Mouse (Mus musculus) lung, postnatal 0 days (tissue): ENCODE results near the gene 4930505A04Rik. TPM values are rescaled to one million over a fixed set of nuclear protein-coding genes. Genes with fewer than 3 reads are reported as not detected.
A peak's percentile ranks its signal among the peaks of the same experiment; 100 is the strongest.
"Not testable (repeated sequence)": the region's sequence is repeated elsewhere in the genome, so short reads cannot be mapped to it uniquely, and the experiment has no call there.

Experiments
- ATAC-seq: fragments of 200-750 bp; cut with Nextera tagmentation; 2 replicates; pipeline ENCODE4 v1.8.0; 2017; ENCODE audit warnings: moderate library complexity
- DNase-seq: peaks from one replicate; pipeline ENCODE4 v3.0.0-alpha.2; 2016; ENCODE audit warnings: low spot score
- H3K27ac ChIP-seq: fragments of 300-500 bp; sonication (generic); 2 replicates; pipeline ENCODE4 v1.5.1; 2014; ENCODE audit warnings: antibody characterized with exemption, mild to moderate bottlenecking, low read length, mixed read lengths
- H3K27me3 ChIP-seq: fragments of 300-500 bp; sonication (generic); replicated peaks from 2 replicates; pipeline ENCODE4 v1.6.1; 2014; ENCODE audit warnings: low read length, mixed read lengths; ENCODE audit not compliant: insufficient read depth
- H3K36me3 ChIP-seq: fragments of 300-500 bp; sonication (generic); 2 replicates; pipeline ENCODE4 v1.6.1; 2014; ENCODE audit warnings: low read length, mixed read lengths; ENCODE audit not compliant: insufficient read depth
- H3K4me1 ChIP-seq: fragments of 300-500 bp; sonication (generic); 2 replicates; pipeline ENCODE4 v1.6.1; 2014; ENCODE audit warnings: antibody characterized with exemption, low read depth, low read length, mixed read lengths; ENCODE audit not compliant: insufficient read depth
- H3K4me2 ChIP-seq: fragments of 300-500 bp; sonication (generic); replicated peaks from 2 replicates; pipeline ENCODE4 v1.6.1; 2014; ENCODE audit warnings: low read depth, mild to moderate bottlenecking, low read length, moderate library complexity, mixed read lengths
- H3K4me3 ChIP-seq: fragments of 300-500 bp; sonication (generic); 2 replicates; pipeline ENCODE4 v1.5.1; 2014; ENCODE audit warnings: low read depth, low read length
- H3K9ac ChIP-seq: fragments of 300-500 bp; sonication (generic); replicated peaks from 2 replicates; pipeline ENCODE4 v1.6.1; 2014; ENCODE audit warnings: low read depth, mild to moderate bottlenecking
- H3K9me3 ChIP-seq: fragments of 300-500 bp; sonication (generic); 2 replicates; pipeline ENCODE4 v1.6.1; 2016; ENCODE audit warnings: low read length, mixed read lengths
- CTCF ChIP-seq: IDR thresholded peaks from 2 replicates; pipeline ENCODE4 v1.5.1; 2016; ENCODE audit warnings: antibody characterized with exemption, mild to moderate bottlenecking
- EP300 ChIP-seq: IDR thresholded peaks from 2 replicates; pipeline ENCODE4 v1.6.1; 2016; ENCODE audit warnings: antibody characterized with exemption, mild to moderate bottlenecking, control low read depth
- WGBS: fragments of 180-500 bp; shearing (Covaris S2); extraction: QIAGEN DNeasy Blood & Tissue Kit; methylation state at CpG from one replicate; pipeline ENCODE4 v1.1.7; 2014; 5-methylcytosine and 5-hydroxymethylcytosine counted together
- polyA plus RNA-seq: library from polyadenylated mRNA; unstranded; fragments of >200 nt; fragmentation: Nextera tagmentation; extraction: Ambion mirVana; gene quantifications from 2 replicates; pipeline ENCODE4 v1.2.1, GENCODE M21; 2015

4930505A04Rik gene
- polyA plus RNA-seq, 1 experiment from 2014 or later: 0.35 TPM

DNA sequence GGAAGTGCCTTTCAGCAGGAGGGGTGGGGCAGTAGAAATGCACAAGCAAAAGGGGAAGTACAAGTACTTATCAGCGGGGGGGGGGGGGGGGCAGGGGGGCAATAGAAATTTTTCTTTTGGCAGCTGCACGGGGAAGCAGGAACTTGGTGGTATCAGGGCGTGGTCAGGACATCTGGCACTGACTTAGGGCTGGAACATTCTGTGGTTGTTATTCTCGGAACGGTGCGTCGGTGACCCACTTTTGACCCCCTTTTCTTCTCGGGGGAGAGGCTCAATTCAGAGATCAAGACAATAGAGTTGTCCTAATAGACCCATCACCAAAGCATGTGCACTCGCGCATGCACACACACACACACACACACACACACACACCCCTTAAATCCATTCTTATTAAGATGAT is 16.6 kb upstream of the 4930505A04Rik start:
- 66% methylated on average over 10 of the region's 10 CpGs for WGBS
- Histone ChIP-seq H3K4me3 (no peak overlapping the region), H3K9ac (no peak overlapping the region), H3K4me2 (no peak overlapping the region), H3K4me1 (no peaks in the 10 kb centered on the region), H3K36me3 (no peaks in the 10 kb centered on the region), H3K27me3 (no peaks in the 10 kb centered on the region), H3K9me3 (no peaks in the 10 kb centered on the region), H3K27ac (no peak overlapping the region)
- ATAC-seq (no peak), DNase-seq (no peak)
- TF ChIP-seq CTCF (no peak), EP300 (no peak)

DNA sequence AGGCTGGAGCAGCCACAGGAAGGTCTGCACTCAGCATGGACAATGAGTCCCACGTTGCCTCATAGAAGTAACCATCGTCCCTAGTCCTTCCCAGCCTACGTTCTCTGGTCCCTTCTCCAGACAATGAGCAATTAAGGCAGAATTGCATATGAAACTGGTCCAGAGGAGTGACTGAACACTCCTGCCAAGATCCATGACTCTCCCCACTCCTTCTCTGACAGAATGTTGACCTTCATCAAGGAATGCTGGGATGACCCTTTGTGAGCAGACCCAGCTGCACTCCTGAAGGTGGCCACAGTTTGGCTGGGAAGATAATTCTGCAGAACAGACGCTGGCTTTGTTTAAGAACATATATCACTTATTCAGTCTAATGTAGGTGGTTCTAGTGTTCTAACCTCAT is 11.7 kb upstream of the 4930505A04Rik start:
- no peak for DNase-seq
- 54% methylated on average over 4 of the region's 4 CpGs for WGBS
- no peak for ATAC-seq

DNA sequence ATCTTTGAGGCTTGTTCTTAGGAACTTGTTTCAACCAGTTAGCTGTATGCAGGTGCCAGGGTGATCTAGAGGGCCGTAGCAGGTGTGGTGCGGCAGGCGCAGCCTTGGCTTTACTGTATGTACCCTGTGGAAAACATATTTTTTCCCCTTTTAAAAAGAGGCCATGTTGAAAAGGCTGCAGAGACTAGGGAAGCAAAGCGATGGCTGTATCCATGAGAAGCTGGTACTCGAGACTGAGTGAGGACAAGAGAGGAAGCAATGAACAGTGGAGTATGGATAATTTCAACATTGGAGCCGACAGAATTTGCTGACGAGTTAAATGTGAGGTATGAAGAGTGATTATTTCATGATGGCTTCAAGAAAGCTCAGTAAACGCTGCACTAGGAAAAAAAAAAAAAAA is 440 bp downstream of the 4930505A04Rik start:
- H3K36me3 ChIP-seq: no peaks in the 10 kb centered on the region
- ATAC-seq (no peak), DNase-seq (no peak)
- TF ChIP-seq EP300 (no peak), CTCF (no peak)
- 50% methylated on average over 8 of the region's 8 CpGs for WGBS
- H3K27me3 ChIP-seq: no peaks in the 10 kb centered on the region
- H3K27ac ChIP-seq: no peak overlapping the region
- peak overlapping the region; percentile 49 for H3K4me3 ChIP-seq
- H3K9ac ChIP-seq: no peak overlapping the region
- peak overlapping the region; percentile 74 for H3K4me2 ChIP-seq
- H3K9me3 ChIP-seq: no peaks in the 10 kb centered on the region
- 0 out of 2 replicates have a peak, but pooled peaks cover 2% of the 10 kb centered on the region for H3K4me1 ChIP-seq

More for the DNA sequence above, 11.7 kb upstream of the 4930505A04Rik start:
- Histone ChIP-seq H3K36me3 (no peaks in the 10 kb centered on the region), H3K9ac (no peak overlapping the region), H3K9me3 (no peaks in the 10 kb centered on the region), H3K27ac (no peak overlapping the region), H3K4me1 (no peaks in the 10 kb centered on the region), H3K4me3 (no peak overlapping the region), H3K4me2 (no peak overlapping the region), H3K27me3 (no peaks in the 10 kb centered on the region)
- TF ChIP-seq EP300: no peak
- no peak for TF ChIP-seq CTCF

DNA sequence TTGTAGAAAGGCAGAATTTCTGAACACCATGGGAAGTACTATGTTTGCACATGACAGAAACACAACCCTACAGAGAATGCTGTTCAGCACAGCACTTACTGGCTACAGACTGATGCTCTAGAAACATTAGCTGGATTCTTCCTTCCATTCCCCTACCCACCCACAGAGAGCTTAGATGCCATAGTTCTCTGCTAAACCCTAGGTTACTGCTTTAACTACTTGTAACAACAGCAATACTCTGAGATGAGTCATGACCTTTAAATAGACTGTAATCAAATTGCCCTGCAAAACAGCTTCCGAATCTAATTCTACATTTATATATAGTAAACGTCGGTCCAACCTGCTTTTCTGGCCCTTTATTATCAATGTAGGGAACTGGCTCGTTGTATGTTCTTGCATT is 17.3 kb downstream of the 4930505A04Rik start:
- WGBS: 76% methylated on average over 4 of the region's 4 CpGs
- H3K4me2 ChIP-seq: no peak overlapping the region
- ATAC-seq: no peak

DNA sequence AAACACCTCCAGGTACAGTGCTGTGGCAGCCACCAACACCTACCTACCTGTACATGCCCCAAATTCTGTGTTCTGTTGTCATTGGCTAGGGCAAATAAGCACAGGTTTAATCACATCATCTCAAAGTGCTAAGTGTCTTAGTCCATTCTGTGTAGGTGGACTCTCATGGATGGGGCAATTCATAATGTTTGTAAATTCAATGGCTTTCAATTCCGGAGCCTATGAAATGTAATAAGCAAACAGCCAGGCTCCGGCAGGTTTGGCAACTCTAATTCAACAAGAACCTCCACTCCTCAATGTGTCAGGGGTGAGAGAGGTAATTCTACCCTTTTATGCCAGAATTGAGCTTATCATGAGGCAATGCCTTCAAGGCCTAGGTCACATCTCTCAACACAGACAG is 23.5 kb downstream of the 4930505A04Rik start:
- Histone ChIP-seq H3K4me2 (no peak overlapping the region), H3K4me3 (no peak overlapping the region), H3K9me3 (no peaks in the 10 kb centered on the region), H3K9ac (no peak overlapping the region), H3K4me1 (no peaks in the 10 kb centered on the region), H3K27ac (no peak overlapping the region), H3K27me3 (no peaks in the 10 kb centered on the region), H3K36me3 (no peaks in the 10 kb centered on the region)
- ATAC-seq (no peak), DNase-seq (no peak)
- 61% methylated on average over 2 of the region's 2 CpGs for WGBS
- no peak for TF ChIP-seq EP300
- TF ChIP-seq CTCF: no peak

More for the DNA sequence above, 17.3 kb downstream of the 4930505A04Rik start:
- no peaks in the 10 kb centered on the region for H3K9me3 ChIP-seq
- H3K27me3 ChIP-seq: no peaks in the 10 kb centered on the region
- H3K27ac ChIP-seq: no peak overlapping the region
- no peaks in the 10 kb centered on the region for H3K36me3 ChIP-seq
- no peak overlapping the region for H3K9ac ChIP-seq
- H3K4me1 ChIP-seq: no peaks in the 10 kb centered on the region
- no peak for DNase-seq
- H3K4me3 ChIP-seq: no peak overlapping the region
- TF ChIP-seq EP300: no peak
- no peak for TF ChIP-seq CTCF

DNA sequence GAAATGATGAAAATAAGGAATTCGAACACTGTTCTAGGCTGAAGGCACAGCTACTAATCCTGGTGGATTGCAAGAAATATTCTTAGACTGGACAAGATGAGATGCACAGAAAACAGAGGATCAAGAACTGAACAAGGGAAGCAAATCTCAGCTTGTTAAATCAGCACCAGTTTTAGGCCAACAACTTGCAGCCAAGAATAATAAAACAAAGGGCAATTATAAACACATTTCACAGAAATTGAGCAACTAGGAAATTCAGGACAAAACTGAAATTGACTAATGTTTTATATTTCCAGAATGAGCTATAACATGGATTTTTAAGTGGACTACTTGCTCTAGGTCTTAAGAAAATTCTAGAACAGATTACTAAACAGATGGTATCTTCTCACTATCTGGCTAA is 24.1 kb downstream of the 4930505A04Rik start:
- H3K27me3 ChIP-seq: no peaks in the 10 kb centered on the region

DNA sequence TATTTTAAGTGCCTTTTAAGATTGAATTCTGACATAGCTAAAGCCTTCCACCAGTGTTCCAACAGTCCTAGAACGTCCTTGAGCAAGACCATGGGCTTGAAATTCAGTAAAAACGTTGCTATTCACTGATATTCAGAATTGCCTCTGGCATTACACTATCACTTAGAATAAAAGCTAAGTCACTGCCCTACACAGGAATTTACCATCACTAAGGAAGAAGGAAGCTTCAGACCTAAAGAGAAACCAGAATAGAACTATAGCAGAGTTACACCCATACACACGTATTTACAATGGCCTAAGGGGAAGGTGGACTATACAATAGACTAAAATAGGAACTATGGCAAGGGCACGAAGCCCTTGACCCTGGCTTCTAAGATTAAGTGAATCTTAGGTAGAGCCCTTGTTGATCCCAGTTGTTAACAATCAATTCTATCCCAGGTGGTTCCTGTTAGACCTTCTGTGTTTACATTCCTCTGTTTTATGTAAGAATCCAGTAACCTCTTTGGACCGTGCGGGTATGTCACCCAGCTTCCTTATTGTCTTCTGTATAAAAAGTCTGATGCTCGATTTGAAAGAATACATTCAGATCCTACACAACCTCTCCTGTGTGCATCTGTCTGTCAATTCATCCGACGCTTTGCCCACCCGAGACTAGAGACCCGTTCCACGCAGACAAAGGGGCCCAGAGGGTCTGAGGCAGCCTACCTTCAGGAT is 27.3 kb downstream of the 4930505A04Rik start:
- H3K27me3 ChIP-seq, H3K9me3 ChIP-seq, H3K4me3 ChIP-seq, H3K4me2 ChIP-seq, H3K4me1 ChIP-seq, H3K27ac ChIP-seq, DNase-seq, H3K36me3 ChIP-seq, H3K9ac ChIP-seq, ATAC-seq: not testable (repeated sequence)
- WGBS: 59% methylated on average over 12 of the region's 12 CpGs

More for the DNA sequence above, 24.1 kb downstream of the 4930505A04Rik start:
- Histone ChIP-seq H3K27ac (no peak overlapping the region), H3K9me3 (no peaks in the 10 kb centered on the region), H3K4me1 (no peaks in the 10 kb centered on the region), H3K4me3 (no peak overlapping the region), H3K4me2 (no peak overlapping the region), H3K9ac (no peak overlapping the region), H3K36me3 (no peaks in the 10 kb centered on the region)
- ATAC-seq (no peak), DNase-seq (peak; percentile 8)
- TF ChIP-seq EP300 (no peak), CTCF (no peak)
- whole genome bisulfite sequencing: 100% methylated on average over 1 of the region's 1 CpGs
